Comparison of ENCODE assay signal across 18 mouse cellular contexts in the genomic region with DNA sequence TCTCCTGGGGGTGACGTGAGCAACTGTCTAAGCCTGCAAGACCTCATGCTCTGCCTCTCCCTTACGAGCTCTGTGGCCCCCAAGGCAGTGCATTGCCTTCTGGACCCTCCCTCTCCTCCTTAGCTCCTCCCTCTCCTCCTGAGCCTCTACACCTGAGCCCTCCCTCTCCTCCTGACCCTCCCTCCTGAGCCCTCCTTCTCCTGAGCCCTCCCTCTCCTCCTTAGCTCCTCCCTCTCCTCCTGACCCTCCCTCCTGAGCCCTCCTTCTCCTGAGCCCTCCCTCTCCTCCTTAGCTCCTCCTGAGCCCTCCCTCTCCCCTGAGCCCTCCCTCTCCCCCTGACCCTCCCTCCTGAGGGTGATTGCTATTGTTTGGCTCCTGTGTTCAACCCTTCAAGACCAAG.
"Had no signal": no experiment of that assay in that cellular context is flagged by ENCODE, and none has a peak within 500 bp of the region (broad histone marks: within the 10 kb centered on the region; RNA-seq: fewer than 3 reads in every experiment).

No protein-coding gene starts in this region.

- H3K36me3 ChIP-seq: lung, embryonic 15.5 days; midbrain, embryonic 12.5 days; midbrain, embryonic 15.5 days; neural tube, embryonic 12.5 days; neural tube, embryonic 15.5 days; stomach, embryonic 15.5 days had no signal

- DNase-seq: kidney, adult 2 months; kidney, postnatal 25 days; layer of hippocampus, postnatal 36 days; left cerebral cortex, postnatal 4 days; lung, adult 18-20 months; lung, postnatal 10 days; lung, postnatal 36 days; right cerebral cortex, postnatal 25 days; spleen, adult 18-20 months; thymus, postnatal 36 days had no signal

- H3K27ac ChIP-seq: kidney, postnatal 0 days; liver, embryonic 14.5 days; lung, embryonic 15.5 days; midbrain, embryonic 12.5 days; midbrain, embryonic 15.5 days; neural tube, embryonic 12.5 days; neural tube, embryonic 15.5 days; stomach, embryonic 15.5 days had no signal

- ATAC-seq: midbrain, embryonic 15.5 days had no signal

- H3K9me3 ChIP-seq: lung, embryonic 15.5 days; midbrain, embryonic 12.5 days; midbrain, embryonic 15.5 days; neural tube, embryonic 15.5 days; stomach, embryonic 15.5 days had no signal

- H3K4me2 ChIP-seq: lung, embryonic 15.5 days; midbrain, embryonic 12.5 days; midbrain, embryonic 15.5 days; neural tube, embryonic 12.5 days; neural tube, embryonic 15.5 days; stomach, embryonic 15.5 days had no signal

- H3K27me3 ChIP-seq: lung, embryonic 15.5 days; midbrain, embryonic 15.5 days; stomach, embryonic 15.5 days had no signal

- H3K4me3 ChIP-seq: lung, embryonic 15.5 days; midbrain, embryonic 12.5 days; midbrain, embryonic 15.5 days; neural tube, embryonic 12.5 days; neural tube, embryonic 15.5 days; stomach, embryonic 15.5 days had no signal

- H3K4me1 ChIP-seq: neural tube, embryonic 12.5 days had no signal

- H3K9ac ChIP-seq: liver, embryonic 14.5 days; lung, embryonic 15.5 days; midbrain, embryonic 12.5 days; midbrain, embryonic 15.5 days; neural tube, embryonic 12.5 days; neural tube, embryonic 15.5 days; stomach, embryonic 15.5 days had no signal
